Mouse (Mus musculus) layer of hippocampus, postnatal 36 days (tissue): ENCODE results near the gene Pygb. TPM values are rescaled to one million over a fixed set of nuclear protein-coding genes. Genes with fewer than 3 reads are reported as not detected.

ENCODE experiments used
- DNase-seq, 2 experiments: peaks; one replicate each; pipeline ENCODE4 v3.0.0; 2022
- total RNA-seq, 2 experiments: library from RNA; stranded (reverse); gene quantifications; 2 replicates each; pipeline ENCODE4 v1.2.3; 2021

The Pygb gene
- total RNA-seq, 2 experiments from 2014 or later = 196 to 204 TPM

DNA sequence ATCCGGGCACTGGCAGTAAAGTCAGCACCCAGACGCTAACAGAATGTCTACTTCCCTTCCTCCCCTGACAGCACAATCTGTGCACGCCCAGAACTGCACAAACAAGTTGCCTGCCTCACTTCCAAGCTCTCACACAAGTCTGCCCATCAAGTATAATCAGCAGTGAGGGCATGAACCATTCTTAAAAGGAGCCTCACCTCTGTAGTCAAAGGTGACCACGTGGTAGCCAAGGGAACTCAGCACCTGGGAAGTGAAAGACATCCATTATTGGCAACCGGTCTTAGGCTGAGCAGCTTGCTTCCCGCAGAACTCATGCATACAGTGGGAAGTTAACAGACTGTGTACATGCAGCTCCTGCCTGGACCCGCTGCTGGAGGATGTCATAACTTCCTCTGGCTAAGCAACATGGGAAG, 55.5 kb downstream of the Pygb start:
- DNase-seq = peak; percentile 66 to 68

DNA sequence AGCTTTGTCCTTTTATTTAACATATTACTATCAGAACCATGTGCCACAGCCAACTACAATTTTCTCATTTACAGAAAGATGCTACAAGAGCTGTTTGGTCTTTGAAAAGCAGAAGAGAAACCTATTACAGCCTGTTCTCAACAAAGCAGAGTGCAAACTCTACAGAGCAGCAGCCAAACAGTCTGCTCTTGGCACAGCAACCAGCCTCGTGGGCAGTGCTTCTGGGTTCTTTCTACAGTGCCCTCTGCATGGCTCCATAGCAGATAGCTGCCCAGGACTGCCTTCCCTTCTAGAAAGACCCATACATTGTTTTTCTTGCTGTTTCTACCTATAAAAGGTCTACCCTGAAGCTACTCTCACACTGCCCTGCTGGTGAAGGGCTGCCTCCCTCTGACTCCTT, 58.3 kb downstream of the Pygb start:
- peak; percentile 72 to 75 for DNase-seq

DNA sequence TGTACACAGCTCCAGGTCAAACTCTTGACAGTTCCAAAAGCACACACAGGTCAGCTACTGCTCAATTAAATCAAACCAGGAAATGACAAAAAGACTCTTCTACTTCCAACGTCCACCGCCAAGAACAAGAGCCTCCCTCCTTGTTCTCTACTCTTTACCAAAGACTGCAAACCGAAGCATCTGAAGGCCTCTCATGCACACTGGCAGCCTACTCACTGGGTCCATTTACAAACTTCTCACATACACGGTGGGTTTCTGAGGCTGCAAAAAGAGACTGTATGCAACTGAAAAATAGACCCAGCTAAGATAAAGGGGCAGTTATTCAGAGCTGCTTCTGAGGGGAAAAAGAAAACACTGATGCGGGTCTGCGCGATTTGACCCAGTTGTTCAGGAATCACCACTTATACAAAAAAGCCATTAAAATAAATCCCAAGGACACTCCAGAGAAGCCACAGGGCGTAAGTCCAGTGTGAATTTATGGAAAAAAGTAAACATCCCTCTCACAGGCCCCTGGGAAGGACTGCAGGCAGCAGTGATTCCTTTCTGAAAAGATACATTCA, 61.0 kb downstream of the Pygb start:
- DNase-seq = no peak

DNA sequence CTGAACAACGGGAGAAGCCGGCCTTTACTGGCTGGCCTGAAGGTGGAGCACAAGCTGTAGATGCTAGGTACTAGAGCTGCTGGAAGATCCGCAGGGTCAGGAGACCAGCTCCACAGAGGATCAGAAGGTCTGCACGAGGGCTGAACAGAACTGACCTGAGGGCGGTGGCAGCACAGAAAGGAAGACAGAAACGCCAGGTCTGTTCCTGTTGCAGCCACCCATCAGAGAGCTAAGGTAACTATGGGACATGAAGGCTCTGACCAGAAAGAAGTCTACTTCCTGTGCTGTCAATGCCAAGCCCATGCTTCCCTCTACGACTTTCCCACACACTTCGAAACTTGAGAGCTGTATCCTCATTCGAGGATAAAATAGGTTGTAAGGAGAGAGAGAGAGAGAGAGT, 64.7 kb downstream of the Pygb start:
- DNase-seq = no peak

DNA sequence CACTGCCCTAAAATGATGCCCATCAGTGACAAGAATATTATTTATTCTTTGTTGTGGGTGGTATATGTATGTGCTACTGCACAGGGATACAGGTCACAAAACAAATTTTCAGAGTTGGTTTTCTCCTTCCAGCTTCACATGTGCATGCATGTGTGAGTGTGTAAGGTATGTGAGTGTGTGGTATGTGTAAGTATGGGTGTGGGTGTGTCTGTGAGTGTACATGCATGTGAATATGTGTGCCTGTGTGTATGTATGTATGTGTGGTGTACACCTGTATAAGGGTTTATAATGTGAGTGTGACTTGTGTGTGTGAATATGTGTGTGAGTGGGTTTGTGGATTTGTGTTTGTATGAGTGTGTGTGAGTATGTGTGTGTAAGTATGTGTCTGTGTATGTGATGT, 68.7 kb downstream of the Pygb start:
- DNase-seq = no peak

DNA sequence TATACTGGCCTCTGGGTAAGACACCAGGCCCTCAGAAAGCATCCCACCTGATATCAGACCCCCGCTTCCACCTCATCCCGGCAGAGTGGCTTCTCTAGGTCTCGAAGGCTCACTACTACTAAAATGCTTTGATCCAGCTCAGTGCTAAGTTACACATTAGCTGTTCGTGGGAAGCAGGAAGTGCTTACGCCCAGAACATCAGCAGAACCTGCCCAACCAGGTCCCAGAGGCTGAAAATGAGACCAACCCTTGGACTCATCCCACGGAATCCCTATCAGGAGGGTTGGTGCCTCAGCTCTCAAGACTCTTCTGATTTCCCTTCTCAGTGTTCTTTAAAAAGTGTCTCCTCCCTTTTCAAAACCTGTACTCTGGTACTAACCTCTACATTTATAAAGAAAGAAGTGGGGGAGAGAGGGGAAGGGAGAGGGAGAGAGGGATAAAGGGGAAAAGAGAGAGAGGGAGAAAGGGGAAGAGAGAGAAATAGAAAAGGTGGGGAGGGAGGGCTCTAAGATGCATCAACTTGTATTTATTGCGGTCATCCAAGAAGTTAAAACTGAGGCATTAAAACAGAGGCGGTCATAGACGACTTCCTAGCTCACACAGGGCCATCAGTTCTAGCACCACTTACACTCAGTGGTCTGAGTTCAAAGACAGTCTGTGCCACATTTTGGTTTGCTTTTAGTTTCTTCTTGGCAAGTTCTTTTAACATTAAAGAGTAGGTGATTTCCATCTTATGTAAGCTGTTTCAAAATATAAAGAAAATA, 72.4 kb downstream of the Pygb start:
- no peak for DNase-seq

DNA sequence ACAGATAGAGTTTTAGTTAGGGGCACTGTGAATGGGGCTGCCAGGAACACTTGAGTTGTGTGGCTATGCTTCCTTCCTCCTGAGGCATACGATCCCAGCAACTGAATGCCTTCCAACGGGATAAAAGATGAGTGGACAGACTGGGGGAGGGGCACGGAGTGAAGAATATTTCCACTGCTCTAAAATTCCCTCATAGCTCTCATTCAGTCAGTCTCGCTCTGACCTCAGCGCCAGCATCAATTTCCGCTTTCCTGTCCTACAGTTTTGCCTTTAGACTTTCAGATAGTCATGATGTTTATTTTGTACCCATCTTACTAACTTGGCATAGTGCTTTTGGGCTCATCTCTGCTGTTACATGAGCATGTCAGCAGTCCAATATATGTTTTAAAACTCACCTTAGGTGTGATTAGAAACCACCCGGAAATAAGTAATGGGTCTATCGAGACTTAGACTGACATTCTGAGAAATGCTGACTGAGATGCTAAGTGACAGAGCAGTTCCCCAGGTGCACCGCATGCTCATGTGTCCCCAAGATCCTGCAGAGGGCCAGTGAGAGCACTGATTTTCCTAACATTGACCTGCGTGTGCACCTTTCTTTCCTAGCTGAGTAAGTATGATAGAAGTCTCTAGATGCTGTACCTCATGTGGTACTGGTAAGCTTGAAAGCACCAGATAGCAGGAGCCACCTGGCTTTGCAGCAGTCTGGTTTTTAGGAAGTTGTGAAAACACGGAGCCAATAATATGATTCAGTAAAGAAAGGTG, 73.4 kb downstream of the Pygb start:
- no peak for DNase-seq

DNA sequence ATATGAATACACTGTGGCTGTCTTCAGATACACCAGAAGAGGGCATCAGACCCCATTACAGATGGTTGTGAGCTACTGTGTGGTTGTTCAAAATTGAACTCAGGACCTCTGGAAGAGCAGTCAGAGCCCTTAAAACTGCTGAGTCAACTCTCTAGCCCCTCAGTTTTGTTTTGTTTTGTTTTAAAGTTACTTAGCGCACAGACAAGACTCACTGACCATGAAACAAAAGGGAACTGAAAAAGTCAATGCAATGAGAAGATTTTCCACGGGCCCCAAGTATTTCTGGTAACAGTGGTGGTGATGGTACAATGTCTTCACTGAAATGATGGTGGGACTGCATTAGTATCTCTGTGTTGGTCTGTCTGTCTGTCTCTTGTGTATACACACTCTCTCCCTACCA, 74.6 kb downstream of the Pygb start:
- no peak for DNase-seq

DNA sequence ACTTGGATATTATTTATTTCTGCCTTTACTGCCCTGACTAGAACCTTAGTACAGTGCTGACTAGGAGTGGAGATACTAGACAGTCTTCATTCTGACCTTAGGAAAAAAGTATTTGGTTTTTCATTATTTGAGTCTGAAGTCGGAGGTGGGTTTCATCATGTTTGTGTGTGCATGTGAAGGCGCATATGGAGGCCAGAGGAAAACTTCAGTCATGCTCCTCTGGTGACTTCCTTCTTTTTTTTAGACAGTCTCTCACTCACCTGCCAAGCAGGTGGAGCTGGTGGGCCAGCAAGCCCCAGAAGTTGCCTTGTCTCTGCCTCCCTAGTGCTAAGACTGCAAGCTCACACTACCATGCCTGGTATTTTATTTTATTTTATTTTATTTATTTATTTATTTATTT, 80.5 kb downstream of the Pygb start:
- DNase-seq = no peak

DNA sequence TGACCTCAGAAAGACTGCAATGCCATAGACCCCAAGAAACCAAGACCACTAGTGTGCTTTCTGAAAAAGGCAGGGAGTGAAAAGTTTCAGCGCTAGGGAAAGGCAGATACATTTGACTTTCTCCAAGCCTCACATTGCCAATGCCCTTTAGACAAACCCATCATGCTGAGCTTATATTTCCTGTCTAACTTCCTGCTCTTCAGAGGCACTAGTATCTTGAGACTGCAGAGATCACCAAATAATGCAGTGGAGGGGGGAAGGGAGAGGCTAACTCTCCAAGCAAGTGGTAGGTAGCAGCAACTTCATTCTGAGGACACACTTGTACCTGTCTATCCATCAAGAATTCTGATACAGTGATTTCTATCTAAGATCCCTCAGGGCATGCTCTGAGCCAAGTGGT, 82.9 kb downstream of the Pygb start:
- no peak for DNase-seq

DNA sequence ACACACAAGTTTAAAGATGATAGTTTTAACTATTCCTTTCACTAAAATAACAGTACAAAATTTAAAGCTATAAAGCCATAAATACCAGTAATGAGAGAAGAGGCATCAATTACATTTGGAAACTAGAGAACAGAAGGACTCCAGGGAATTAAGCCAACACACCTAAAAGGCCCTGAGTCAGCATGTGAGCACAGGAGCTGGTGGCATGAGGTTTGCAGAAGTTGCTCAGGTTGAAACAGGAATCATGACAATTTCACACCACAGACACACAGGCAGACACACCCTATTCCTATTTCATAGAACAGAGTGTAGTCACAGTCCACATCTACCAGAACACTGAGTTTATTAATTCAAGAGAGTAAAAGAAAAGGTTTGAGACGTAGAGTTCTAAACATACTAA, 88.0 kb downstream of the Pygb start:
- DNase-seq = no peak

DNA sequence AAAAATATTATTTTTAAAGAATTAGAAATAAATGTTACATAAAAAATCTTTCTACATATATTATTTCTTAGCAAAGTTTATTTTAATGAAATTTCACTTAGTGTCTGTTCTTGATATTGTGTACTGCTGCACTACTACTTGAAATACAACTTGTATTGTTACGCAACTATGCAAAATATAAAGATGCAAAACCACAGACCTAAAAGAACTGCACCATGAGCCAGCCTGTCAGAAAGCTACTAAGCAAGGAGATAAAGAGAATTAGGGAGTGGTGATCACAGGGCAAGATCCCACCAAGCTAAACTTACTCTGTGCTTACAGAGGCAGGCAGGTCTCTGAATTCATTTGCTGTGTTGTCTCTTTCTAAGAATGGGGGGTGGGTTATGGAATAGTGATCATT, 88.7 kb downstream of the Pygb start:
- DNase-seq = no peak

DNA sequence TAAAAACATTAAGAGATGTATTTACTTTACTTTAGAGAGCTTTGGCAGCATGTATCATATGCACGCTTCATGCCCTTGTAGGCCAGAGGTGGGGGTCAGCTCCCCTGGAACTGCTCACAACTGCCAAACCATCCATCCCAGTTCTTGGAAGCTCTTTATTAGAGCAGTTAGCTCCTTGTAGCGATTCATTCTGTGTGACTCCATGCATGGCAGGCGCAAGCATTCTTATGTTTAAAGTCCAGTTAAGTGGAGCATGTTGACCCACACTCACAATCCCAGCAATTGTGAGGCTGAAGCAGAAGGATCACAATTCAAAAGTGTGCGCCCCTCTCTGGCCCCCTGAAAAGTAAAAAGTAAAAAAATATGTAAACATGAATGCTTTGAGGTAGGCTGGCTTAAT, 91.0 kb downstream of the Pygb start:
- DNase-seq = no peak

Other genes with a start within 250 kb of the Pygb start
- not detected for gene Cst7, start 216.3 kb upstream of the Pygb start, total RNA-seq
- 10 to 100 TPM; 49.4 to 58.6 TPM for gene Apmap, start 178.2 kb upstream of the Pygb start, total RNA-seq
- gene Acss1, start 118.2 kb upstream of the Pygb start, total RNA-seq = 10 to 100 TPM; 22.7 to 29.9 TPM
- gene Vsx1, start 97.4 kb upstream of the Pygb start, total RNA-seq = under 1 TPM in 1 of 2 experiments, not detected in 1; 0.10 TPM
- 10 to 100 TPM; 66.2 to 67.6 TPM for gene Entpd6, start 37.7 kb upstream of the Pygb start, total RNA-seq
- gene Abhd12, start 118.0 kb downstream of the Pygb start, total RNA-seq = 100 to 1,000 TPM; 301 to 309 TPM
- gene Gins1, start 118.7 kb downstream of the Pygb start, total RNA-seq = 1 to 10 TPM; 1.5 TPM